Mouse (Mus musculus) heart, adult 11 months (tissue): ENCODE measurements around the gene Stt3b.
A peak's percentile ranks its signal among the peaks of the same experiment; 100 is the strongest.

Source experiments
- DNase-seq: peaks from one replicate; pipeline ENCODE4 v3.0.0; 2022

Stt3b gene

GRCm38 (mm10) chr9:115260464-115260863 lies 49.8 kb downstream of the Stt3b start:
- peak; percentile 60 for DNase-seq

- peak; percentile 72 for DNase-seq
Observed at GRCm38 (mm10) chr9:115259866-115260265, 50.4 kb downstream of the Stt3b start.

GRCm38 (mm10) chr9:115257733-115258286 lies 52.4 kb downstream of the Stt3b start:
- DNase-seq, result no peak

- DNase-seq, result no peak
Observed at GRCm38 (mm10) chr9:115249145-115249544, 61.1 kb downstream of the Stt3b start.

GRCm38 (mm10) chr9:115245092-115245491 lies 65.1 kb downstream of the Stt3b start:
- DNase-seq, result no peak

- DNase-seq, result no peak
Observed at GRCm38 (mm10) chr9:115243630-115244029, 66.6 kb downstream of the Stt3b start.

- DNase-seq, result peak; percentile 55
Observed at GRCm38 (mm10) chr9:115239861-115240260, 70.4 kb downstream of the Stt3b start.

GRCm38 (mm10) chr9:115237943-115238342 lies 72.3 kb downstream of the Stt3b start:
- DNase-seq, result no peak

GRCm38 (mm10) chr9:115236352-115236841 lies 73.8 kb downstream of the Stt3b start:
- DNase-seq, result peak; percentile 96

GRCm38 (mm10) chr9:115234561-115234960 lies 75.7 kb downstream of the Stt3b start:
- peak; percentile 70 for DNase-seq

- peak; percentile 71 for DNase-seq
Observed at GRCm38 (mm10) chr9:115233721-115234120, 76.5 kb downstream of the Stt3b start.

GRCm38 (mm10) chr9:115231476-115231875 lies 78.7 kb downstream of the Stt3b start:
- DNase-seq, result peak; percentile 61

- DNase-seq, result peak; percentile 31
Observed at GRCm38 (mm10) chr9:115230141-115230540, 80.1 kb downstream of the Stt3b start.

GRCm38 (mm10) chr9:115229676-115230075 lies 80.5 kb downstream of the Stt3b start:
- DNase-seq, result peak; percentile 78

GRCm38 (mm10) chr9:115229145-115229544 lies 81.1 kb downstream of the Stt3b start:
- peak; percentile 81 for DNase-seq

GRCm38 (mm10) chr9:115224744-115225354 lies 85.4 kb downstream of the Stt3b start:
- no peak for DNase-seq

- DNase-seq, result no peak
Observed at GRCm38 (mm10) chr9:115221265-115221664, 89.0 kb downstream of the Stt3b start.

- no peak for DNase-seq
Observed at GRCm38 (mm10) chr9:115220466-115220865, 89.8 kb downstream of the Stt3b start.

GRCm38 (mm10) chr9:115217984-115218383 lies 92.2 kb downstream of the Stt3b start:
- no peak for DNase-seq

GRCm38 (mm10) chr9:115215830-115216701 lies 94.2 kb downstream of the Stt3b start:
- DNase-seq, result no peak

- DNase-seq, result no peak
Observed at GRCm38 (mm10) chr9:115214572-115215571, 95.3 kb downstream of the Stt3b start.

GRCm38 (mm10) chr9:115213755-115214264 lies 96.4 kb downstream of the Stt3b start:
- DNase-seq, result no peak
